Mouse (Mus musculus) left cerebral cortex, postnatal 4 days (tissue): ENCODE data around the gene Acpp. TPM values are rescaled to one million over a fixed set of nuclear protein-coding genes. Genes with fewer than 3 reads are reported as not detected.
"Not testable (repeated sequence)": the region's sequence is repeated elsewhere in the genome, so short reads cannot be mapped to it uniquely, and the experiment has no call there.

Source experiments
- DNase-seq: peaks from one replicate; pipeline ENCODE4 v3.0.0-alpha.2; 2022
- intact Hi-C: fragments of 180-260 bp; cut with DNase I; formaldehyde crosslinking; loops from one replicate; pipeline ENCODE4 v1.15.1; 2025
- total RNA-seq, 2 experiments: library from RNA; stranded (reverse); gene quantifications; 2 replicates each; pipeline ENCODE4 v1.2.3; 2021

Gene Acpp
- total RNA-seq, result under 1 TPM; 0.64 to 0.70 TPM

DNA sequence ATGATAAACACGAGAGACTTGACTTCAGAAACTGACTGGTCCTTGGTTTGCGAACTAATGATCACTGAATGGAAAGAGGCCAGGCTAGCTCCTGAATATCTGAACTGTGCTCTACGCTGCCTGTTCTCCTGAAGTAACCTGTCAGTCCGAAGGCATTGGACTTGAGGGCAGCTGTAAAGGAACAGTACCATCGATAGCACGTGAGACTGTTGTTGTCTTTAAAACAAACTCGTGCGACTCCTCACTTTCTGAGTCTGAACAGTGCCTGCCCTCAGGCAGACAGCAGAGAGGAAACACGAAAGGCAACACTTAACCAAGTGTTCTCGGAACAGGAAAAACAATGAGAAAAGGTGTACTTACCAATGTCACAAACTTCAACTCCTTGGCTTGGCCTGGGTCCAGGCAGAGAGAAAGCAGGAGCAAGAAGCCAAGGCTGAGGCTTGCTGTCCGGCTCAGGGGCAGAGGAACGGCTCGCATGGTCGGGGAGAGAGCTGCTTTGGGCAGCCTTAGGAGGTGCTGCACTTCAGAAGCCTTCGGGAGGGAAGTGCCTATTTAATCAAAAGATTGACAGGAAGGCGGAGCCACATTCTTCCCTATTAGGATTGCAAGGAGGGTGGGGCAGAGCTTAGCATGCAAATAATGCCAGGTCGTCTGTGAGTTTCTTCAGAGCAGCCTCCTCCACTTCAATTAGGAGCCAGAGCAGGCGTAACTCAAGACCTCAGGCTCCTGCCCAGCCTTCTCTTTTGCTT is at the start of gene Acpp:
Gene Acpp (minus strand): TSS at position 566 of the 749 bp plus-strand sequence.
- DNase-seq, result peak; percentile 26
- intact Hi-C loops, result no loop called here

- intact Hi-C loops, result no loop called here
- DNase-seq, result no peak
Observed at GRCm38 (mm10) chr9:104382571-104383170, 45.1 kb upstream of the Acpp start.

GRCm38 (mm10) chr9:104379532-104380162 is 42.1 kb upstream of the Acpp start:
- intact Hi-C loops, result loop anchor here (5.0 to 10.0 kb wide), 2 partner anchors 62 to 95 kb away; no protein-coding TSS in a partner anchor
- peak; percentile 12 for DNase-seq

DNA sequence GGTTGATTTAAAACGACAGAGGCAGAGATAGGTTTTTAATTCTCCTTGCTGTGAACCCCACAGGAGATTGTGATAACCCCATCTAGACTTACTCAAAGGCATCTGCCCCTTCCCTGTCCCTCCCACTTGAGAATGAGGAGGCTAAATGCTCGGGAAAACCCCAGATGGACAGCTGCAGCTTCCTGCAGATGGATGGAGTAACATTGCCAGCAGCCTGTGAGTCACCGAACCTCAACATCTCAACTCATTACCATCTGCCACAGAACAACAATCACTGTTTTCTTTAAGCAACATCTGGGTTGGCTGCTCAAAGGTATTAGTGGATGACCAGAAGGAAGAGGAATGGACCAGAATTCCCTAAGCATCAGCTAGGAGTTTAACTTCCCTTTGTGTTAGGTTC is 38.0 kb upstream of the Acpp start:
- no peak for DNase-seq
- intact Hi-C loops, result loop anchor here (5.0 to 10.0 kb wide), 2 partner anchors 58 to 91 kb away; no protein-coding TSS in a partner anchor

- peak; percentile 46 for DNase-seq
- intact Hi-C loops, result loop anchor here (10.0 kb wide), 1 partner anchor 88 kb away; no protein-coding TSS in a partner anchor
Observed at GRCm38 (mm10) chr9:104373253-104373652, 35.7 kb upstream of the Acpp start.

GRCm38 (mm10) chr9:104366983-104367382 is 29.4 kb upstream of the Acpp start:
- no peak for DNase-seq
- intact Hi-C loops, result no loop called here

DNA sequence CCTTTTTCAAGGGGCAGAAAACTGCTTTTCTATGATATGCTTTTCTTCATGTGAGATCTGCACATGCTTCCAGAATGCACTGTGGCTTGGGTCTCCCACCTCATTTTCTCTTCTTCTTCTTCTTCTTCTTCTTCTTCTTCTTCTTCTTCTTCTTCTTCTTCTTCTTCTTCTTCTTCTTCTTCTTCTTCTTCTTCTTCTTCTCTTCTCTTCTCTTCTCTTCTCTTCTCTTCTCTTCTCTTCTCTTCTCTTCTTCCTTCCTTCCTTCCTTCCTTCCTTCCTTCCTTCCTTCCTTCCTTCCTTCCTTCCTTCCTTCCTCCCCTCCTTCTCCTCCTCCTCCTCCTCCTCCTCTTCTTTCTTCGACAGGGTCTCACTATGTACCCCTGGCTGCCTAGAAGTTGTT is 24.4 kb upstream of the Acpp start:
- intact Hi-C loops, DNase-seq: not testable (repeated sequence)

- intact Hi-C loops, result no loop called here
- no peak for DNase-seq
Observed at GRCm38 (mm10) chr9:104361073-104361891, 23.7 kb upstream of the Acpp start.

GRCm38 (mm10) chr9:104360389-104360788 is 22.8 kb upstream of the Acpp start:
- intact Hi-C loops, result no loop called here
- no peak for DNase-seq

- intact Hi-C loops, result no loop called here
- DNase-seq, result no peak
Observed at GRCm38 (mm10) chr9:104355521-104356270, 18.1 kb upstream of the Acpp start.

- DNase-seq, result no peak
- intact Hi-C loops, result no loop called here
Observed at GRCm38 (mm10) chr9:104344136-104344535, 6.6 kb upstream of the Acpp start.

DNA sequence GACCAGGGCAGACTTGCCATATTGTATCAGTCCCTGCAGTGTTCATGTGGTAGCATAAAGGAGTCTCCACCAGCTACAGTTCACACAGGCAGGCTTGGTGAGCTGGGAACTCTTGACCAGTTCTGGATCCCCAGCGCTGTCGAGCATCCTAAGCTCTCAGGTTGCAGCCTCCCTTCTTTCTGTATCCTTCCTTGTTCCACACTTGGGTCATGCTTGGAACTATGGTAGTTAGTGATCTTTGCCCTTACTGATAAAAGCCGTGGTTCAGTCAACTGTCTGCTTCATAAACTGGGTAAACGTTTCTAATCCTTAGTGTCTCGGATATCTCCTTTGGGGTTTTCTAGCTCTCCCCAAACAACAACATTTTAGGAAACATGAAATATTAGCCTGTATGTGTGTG is 1.9 kb upstream of the Acpp start:
- DNase-seq, result no peak
- intact Hi-C loops, result no loop called here

DNA sequence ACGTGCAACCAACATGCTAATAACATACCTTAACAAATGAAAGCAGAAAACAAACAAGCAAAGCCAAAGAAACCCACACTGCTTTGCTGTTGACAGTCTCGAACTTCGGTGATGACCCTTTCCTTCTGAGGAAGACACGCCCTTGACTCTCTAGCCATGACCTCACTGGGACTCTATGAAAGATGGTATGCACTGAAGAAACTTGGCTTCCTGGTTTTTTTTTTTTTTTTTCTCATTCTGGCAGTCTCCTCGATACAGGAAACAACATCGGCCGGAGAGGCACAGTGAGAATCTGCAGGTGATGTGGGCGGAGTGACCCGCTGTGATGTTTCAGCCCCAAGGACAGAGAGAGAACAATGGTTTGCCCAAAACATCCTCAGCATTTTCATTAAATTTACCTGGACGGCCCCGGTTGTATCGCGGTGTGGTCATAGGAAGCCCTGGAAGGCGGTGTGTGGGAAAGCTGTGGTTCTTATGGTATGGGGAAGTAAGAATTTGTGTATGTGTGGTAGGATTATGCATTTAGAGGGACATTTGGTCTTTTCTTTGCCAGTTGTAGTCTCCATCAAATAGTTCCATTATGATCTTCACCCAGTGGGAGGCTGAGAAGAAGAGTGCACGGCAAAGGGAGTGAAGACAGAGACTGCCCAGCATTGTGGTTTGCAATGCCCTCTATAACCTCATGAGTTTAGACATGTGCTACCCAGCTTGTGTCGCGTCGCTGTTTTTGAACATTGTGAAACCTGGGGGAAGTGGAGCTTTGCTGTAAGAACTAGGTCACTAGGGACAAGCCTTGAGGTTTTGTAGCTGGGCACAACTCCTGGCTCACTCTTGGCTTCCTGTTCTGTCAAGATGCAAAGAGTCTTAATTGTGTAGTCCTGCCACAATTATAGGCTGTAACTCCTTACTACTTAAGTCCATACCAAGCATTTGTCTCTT is 1.2 kb upstream of the Acpp start:
- intact Hi-C loops, result no loop called here
- DNase-seq, result no peak

- intact Hi-C loops, result no loop called here
- no peak for DNase-seq
Observed at GRCm38 (mm10) chr9:104331301-104331700, 6.2 kb downstream of the Acpp start.

DNA sequence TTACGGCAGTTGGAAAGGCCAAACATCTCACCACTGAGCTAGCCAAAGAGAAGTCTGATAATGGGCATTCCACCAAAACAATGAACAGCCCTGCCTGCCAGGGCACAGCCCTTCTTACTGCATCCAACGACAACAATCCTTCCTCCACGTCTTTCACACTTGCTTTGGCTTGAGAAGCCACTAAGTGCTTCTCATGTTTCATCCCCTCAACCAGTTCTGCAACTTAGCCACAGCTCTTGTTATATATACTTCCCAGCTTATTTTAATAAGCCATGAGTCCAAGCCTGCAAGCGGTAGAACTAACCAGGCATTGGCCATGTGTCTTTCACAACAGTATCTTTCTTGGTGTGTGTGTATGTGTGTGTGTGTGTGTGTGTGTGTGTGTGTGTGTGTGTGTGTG is 8.9 kb downstream of the Acpp start:
- DNase-seq, result no peak
- intact Hi-C loops, result no loop called here

DNA sequence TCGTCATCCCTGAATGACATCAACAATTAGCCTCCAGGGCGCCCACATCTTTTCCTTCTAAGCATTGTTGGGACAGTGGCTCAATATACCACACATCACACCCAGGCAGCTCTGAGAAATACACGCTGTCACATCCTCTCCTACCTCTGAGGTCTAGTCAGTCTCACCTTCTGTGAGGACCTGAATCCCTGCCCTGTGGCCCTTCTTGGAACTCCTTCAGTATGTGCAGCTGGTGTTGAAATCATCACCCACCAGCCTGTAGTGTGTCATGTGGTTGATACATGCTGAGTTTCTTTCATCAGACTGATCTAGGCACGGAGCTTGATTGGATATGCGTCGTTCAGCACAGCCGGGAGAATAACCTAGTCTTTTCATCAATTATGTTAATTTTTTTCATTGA is 16.0 kb downstream of the Acpp start:
- DNase-seq, result peak; percentile 3
- intact Hi-C loops, result no loop called here

GRCm38 (mm10) chr9:104316351-104316750 is 21.2 kb downstream of the Acpp start:
- DNase-seq, result no peak
- intact Hi-C loops, result loop anchor here (5.0 kb wide), 1 partner anchor 61 kb away; no protein-coding TSS in a partner anchor

DNA sequence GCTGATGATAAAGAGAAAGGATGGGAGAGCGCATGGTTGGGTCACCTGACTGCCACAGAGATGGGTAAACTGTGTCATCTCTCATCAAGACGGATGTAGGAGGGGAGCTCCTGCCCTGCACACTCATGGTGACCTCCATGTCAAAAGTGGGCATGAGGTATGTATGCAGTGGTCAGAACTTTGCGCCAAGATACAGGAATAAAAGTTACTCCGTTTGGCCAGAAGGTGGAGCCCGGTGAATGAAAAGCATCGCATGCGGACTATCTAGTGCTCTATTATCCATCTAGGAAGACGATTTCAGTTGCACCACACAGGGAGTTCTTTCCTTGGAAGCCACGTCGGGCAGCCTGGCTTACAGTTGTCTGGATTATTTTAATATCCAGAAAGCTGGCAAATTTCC is 22.0 kb downstream of the Acpp start:
- peak; percentile 47 for DNase-seq
- intact Hi-C loops, result loop anchor here (5.0 kb wide), 1 partner anchor 62 kb away; no protein-coding TSS in a partner anchor

- peak; percentile 67 for DNase-seq
- intact Hi-C loops, result no loop called here
Observed at GRCm38 (mm10) chr9:104306734-104307133, 30.8 kb downstream of the Acpp start.
